Mouse (Mus musculus): ENCODE data around the gene Ak2. TPM values are rescaled to one million over a fixed set of nuclear protein-coding genes. Genes with fewer than 3 reads are reported as not detected.
A peak's percentile ranks its signal among the peaks of the same experiment; 100 is the strongest.

Gene Ak2
- polyA plus RNA-seq, 1 experiment from 2014 or later = 173 TPM

- Histone ChIP-seq H3K36me3 (ENCODE audit: control insufficient read depth, insufficient read depth, low read length) (no peaks in the 10 kb centered on the region), H3K4me2 (ENCODE audit: low read depth, low read length) (no peak overlapping the region), H3K27me3 (ENCODE audit: control insufficient read depth, insufficient read depth, low read depth, low read length) (no peaks in the 10 kb centered on the region), H3K9me3 (ENCODE audit: control insufficient read depth, low read length) (no peaks in the 10 kb centered on the region), H3K9ac (ENCODE audit: low read length) (no peak overlapping the region), H3K4me1 (replicated peaks; ENCODE audit: control insufficient read depth, insufficient read depth, low read length) (peaks cover 22% of the 10 kb centered on the region), H3K27ac (ENCODE audit: low read length) (no peak overlapping the region), H3K4me3 (ENCODE audit: low read length) (no peak overlapping the region)
- 90% methylated on average over 4 of the region's 4 CpGs for WGBS
- no peak for ATAC-seq (ENCODE audit: low read depth)
These were observed 39.0 kb downstream of the Ak2 start for GRCm38 (mm10) chr4:129030746-129031145.

- H3K36me3 ChIP-seq (ENCODE audit: control insufficient read depth, insufficient read depth, low read length) = no peaks in the 10 kb centered on the region
- H3K4me3 ChIP-seq (ENCODE audit: low read length) = no peak overlapping the region
- H3K27ac ChIP-seq (ENCODE audit: low read length) = no peak overlapping the region
- H3K9me3 ChIP-seq (ENCODE audit: control insufficient read depth, low read length) = no peaks in the 10 kb centered on the region
- H3K4me2 ChIP-seq (ENCODE audit: low read depth, low read length) = no peak overlapping the region
- no peaks in the 10 kb centered on the region for H3K27me3 ChIP-seq (ENCODE audit: control insufficient read depth, insufficient read depth, low read depth, low read length)
- H3K9ac ChIP-seq (ENCODE audit: low read length) = no peak overlapping the region
- H3K4me1 ChIP-seq (replicated peaks; ENCODE audit: control insufficient read depth, insufficient read depth, low read length) = peaks cover 26% of the 10 kb centered on the region
- ATAC-seq (ENCODE audit: low read depth) = no peak
- WGBS = 76% methylated on average over 8 of the region's 8 CpGs
These were observed 39.7 kb downstream of the Ak2 start for GRCm38 (mm10) chr4:129031408-129031965.

- H3K36me3 ChIP-seq (ENCODE audit: control insufficient read depth, insufficient read depth, low read length) = no peaks in the 10 kb centered on the region
These were observed 40.6 kb downstream of the Ak2 start for GRCm38 (mm10) chr4:129032133-129032962.

GRCm38 (mm10) chr4:129032963-129033951 lies 41.5 kb downstream of the Ak2 start:
- H3K4me2 ChIP-seq (ENCODE audit: low read depth, low read length) = peak overlapping the region; percentile 37
- WGBS = 13% methylated on average over 17 of the region's 17 CpGs
- H3K4me3 ChIP-seq (ENCODE audit: low read length) = 0 out of 2 replicates have a peak overlapping the region, but pooled peaks have one; percentile 3

More at GRCm38 (mm10) chr4:129032133-129032962, 40.6 kb downstream of the Ak2 start:
- peaks cover 26% of the 10 kb centered on the region for H3K4me1 ChIP-seq (replicated peaks; ENCODE audit: control insufficient read depth, insufficient read depth, low read length)
- 54% methylated on average over 11 of the region's 11 CpGs for WGBS
- ATAC-seq (ENCODE audit: low read depth) = no peak
- no peaks in the 10 kb centered on the region for H3K9me3 ChIP-seq (ENCODE audit: control insufficient read depth, low read length)
- H3K4me2 ChIP-seq (ENCODE audit: low read depth, low read length) = no peak overlapping the region
- no peak overlapping the region for H3K4me3 ChIP-seq (ENCODE audit: low read length)
- H3K9ac ChIP-seq (ENCODE audit: low read length) = peak overlapping the region; percentile 29; the same call in 1 of the 2 replicates
- H3K27ac ChIP-seq (ENCODE audit: low read length) = peak overlapping the region; percentile 74
- no peaks in the 10 kb centered on the region for H3K27me3 ChIP-seq (ENCODE audit: control insufficient read depth, insufficient read depth, low read depth, low read length)

GRCm38 (mm10) chr4:129034224-129034623 lies 42.5 kb downstream of the Ak2 start:
- Histone ChIP-seq H3K9me3 (ENCODE audit: control insufficient read depth, low read length) (no peaks in the 10 kb centered on the region), H3K4me1 (replicated peaks; ENCODE audit: control insufficient read depth, insufficient read depth, low read length) (peaks cover 26% of the 10 kb centered on the region), H3K4me2 (ENCODE audit: low read depth, low read length) (no peak overlapping the region), H3K27ac (ENCODE audit: low read length) (peak overlapping the region; percentile 74), H3K27me3 (ENCODE audit: control insufficient read depth, insufficient read depth, low read depth, low read length) (no peaks in the 10 kb centered on the region), H3K4me3 (ENCODE audit: low read length) (no peak overlapping the region), H3K36me3 (ENCODE audit: control insufficient read depth, insufficient read depth, low read length) (no peaks in the 10 kb centered on the region), H3K9ac (ENCODE audit: low read length) (no peak overlapping the region)
- ATAC-seq (ENCODE audit: low read depth) = no peak
- WGBS = 92% methylated on average over 3 of the region's 3 CpGs

More at GRCm38 (mm10) chr4:129032963-129033951, 41.5 kb downstream of the Ak2 start:
- peak overlapping the region; percentile 74 for H3K27ac ChIP-seq (ENCODE audit: low read length)
- peaks cover 26% of the 10 kb centered on the region for H3K4me1 ChIP-seq (replicated peaks; ENCODE audit: control insufficient read depth, insufficient read depth, low read length)
- peak overlapping the region; percentile 29 for H3K9ac ChIP-seq (ENCODE audit: low read length)
- no peaks in the 10 kb centered on the region for H3K36me3 ChIP-seq (ENCODE audit: control insufficient read depth, insufficient read depth, low read length)
- H3K27me3 ChIP-seq (ENCODE audit: control insufficient read depth, insufficient read depth, low read depth, low read length) = no peaks in the 10 kb centered on the region
- H3K9me3 ChIP-seq (ENCODE audit: control insufficient read depth, low read length) = no peaks in the 10 kb centered on the region
- ATAC-seq (ENCODE audit: low read depth) = peak; percentile 92

GRCm38 (mm10) chr4:129034706-129035660 lies 43.2 kb downstream of the Ak2 start:
- H3K9ac ChIP-seq (ENCODE audit: low read length) = no peak overlapping the region; the same call in 1 of the 2 replicates
- no peak overlapping the region for H3K4me3 ChIP-seq (ENCODE audit: low read length)
- 39% methylated on average over 13 of the region's 13 CpGs for WGBS
- no peaks in the 10 kb centered on the region for H3K27me3 ChIP-seq (ENCODE audit: control insufficient read depth, insufficient read depth, low read depth, low read length)
- peak; percentile 37; the same call in 1 of the 2 replicates for ATAC-seq (ENCODE audit: low read depth)
- no peaks in the 10 kb centered on the region for H3K9me3 ChIP-seq (ENCODE audit: control insufficient read depth, low read length)
- no peaks in the 10 kb centered on the region for H3K36me3 ChIP-seq (ENCODE audit: control insufficient read depth, insufficient read depth, low read length)
- peak overlapping the region; percentile 71 for H3K27ac ChIP-seq (ENCODE audit: low read length)
- peaks cover 26% of the 10 kb centered on the region for H3K4me1 ChIP-seq (replicated peaks; ENCODE audit: control insufficient read depth, insufficient read depth, low read length)
- peak overlapping the region; percentile 7; the same call in 1 of the 2 replicates for H3K4me2 ChIP-seq (ENCODE audit: low read depth, low read length)

GRCm38 (mm10) chr4:129035851-129036445 lies 44.2 kb downstream of the Ak2 start:
- WGBS = 64% methylated on average over 7 of the region's 7 CpGs

More at GRCm38 (mm10) chr4:129035851-129036445, 44.2 kb downstream of the Ak2 start:
- peaks cover 26% of the 10 kb centered on the region for H3K4me1 ChIP-seq (replicated peaks; ENCODE audit: control insufficient read depth, insufficient read depth, low read length)
- H3K9ac ChIP-seq (ENCODE audit: low read length) = no peak overlapping the region
- ATAC-seq (ENCODE audit: low read depth) = no peak
- H3K36me3 ChIP-seq (ENCODE audit: control insufficient read depth, insufficient read depth, low read length) = no peaks in the 10 kb centered on the region
- H3K9me3 ChIP-seq (ENCODE audit: control insufficient read depth, low read length) = no peaks in the 10 kb centered on the region
- no peak overlapping the region for H3K4me2 ChIP-seq (ENCODE audit: low read depth, low read length)
- H3K4me3 ChIP-seq (ENCODE audit: low read length) = no peak overlapping the region
- peak overlapping the region; percentile 71 for H3K27ac ChIP-seq (ENCODE audit: low read length)
- H3K27me3 ChIP-seq (ENCODE audit: control insufficient read depth, insufficient read depth, low read depth, low read length) = no peaks in the 10 kb centered on the region

Data from lung, embryonic 16.5 days (tissue).